Mouse (Mus musculus) limb, embryonic 14.5 days (tissue): ENCODE results near the gene Krba1. TPM values are rescaled to one million over a fixed set of nuclear protein-coding genes. Genes with fewer than 3 reads are reported as not detected.

Experiments used
- ATAC-seq: fragments of 200-750 bp; cut with Nextera tagmentation; 2 replicates; pipeline ENCODE4 v1.8.0; 2017; ENCODE audit warnings: low read depth, moderate number of reproducible peaks, moderate TSS enrichment; ENCODE audit not compliant: low FRiP score
- DNase-seq: peaks from one replicate; pipeline ENCODE4 v3.0.0-alpha.2; 2015; ENCODE audit warnings: low spot score
- H3K27ac ChIP-seq: fragments of 300-500 bp; sonication (generic); replicated peaks from 2 replicates; pipeline ENCODE4 v1.5.1; 2014; ENCODE audit warnings: low read depth, mild to moderate bottlenecking, low read length, moderate library complexity, mixed read lengths
- H3K27me3 ChIP-seq: fragments of 300-500 bp; sonication (generic); 2 replicates; pipeline ENCODE4 v1.6.1; 2014; ENCODE audit warnings: low read length, mixed read lengths; ENCODE audit not compliant: control insufficient read depth, insufficient read depth
- H3K36me3 ChIP-seq: fragments of 300-500 bp; sonication (generic); 2 replicates; pipeline ENCODE4 v1.6.1; 2014; ENCODE audit warnings: mild to moderate bottlenecking, low read length, moderate library complexity, mixed read lengths; ENCODE audit not compliant: control insufficient read depth, insufficient read depth
- H3K4me1 ChIP-seq: fragments of 300-500 bp; sonication (generic); 2 replicates; pipeline ENCODE4 v1.6.1; 2014; ENCODE audit warnings: antibody characterized with exemption, low read length, mixed read lengths; ENCODE audit not compliant: control insufficient read depth, insufficient read depth
- H3K4me2 ChIP-seq: fragments of 300-500 bp; sonication (generic); replicated peaks from 2 replicates; pipeline ENCODE4 v1.6.1; 2014; ENCODE audit warnings: low read depth, mild to moderate bottlenecking, low read length, moderate library complexity; ENCODE audit not compliant: severe bottlenecking
- H3K4me3 ChIP-seq: fragments of 300-500 bp; sonication (generic); replicated peaks from 2 replicates; pipeline ENCODE4 v1.5.1; 2014; ENCODE audit warnings: low read length
- H3K9ac ChIP-seq: fragments of 300-500 bp; sonication (generic); 2 replicates; pipeline ENCODE4 v1.6.1; 2014; ENCODE audit warnings: mild to moderate bottlenecking, low read depth, low read length, moderate library complexity; ENCODE audit not compliant: severe bottlenecking
- H3K9me3 ChIP-seq: fragments of 300-500 bp; sonication (generic); 2 replicates; pipeline ENCODE4 v1.6.1; 2016; ENCODE audit warnings: low read length; ENCODE audit not compliant: control insufficient read depth
- POLR2A ChIP-seq: fragments of 200-500 bp; IDR thresholded peaks from 2 replicates; pipeline ENCODE4 v1.8.0; 2012; ENCODE audit warnings: inconsistent platforms, mild to moderate bottlenecking, moderate library complexity, borderline replicate concordance; ENCODE audit not compliant: insufficient read depth, insufficient read length; ENCODE audit errors: extremely low read depth
- WGBS: fragments of 180-500 bp; shearing (Covaris S2); extraction: QIAGEN DNeasy Blood & Tissue Kit; methylation state at CpG from one replicate; pipeline ENCODE4 v1.1.7; 2014; 5-methylcytosine and 5-hydroxymethylcytosine counted together
- polyA plus RNA-seq, 2 experiments: library from polyadenylated mRNA; depleted of rRNA in 1 of 2; stranded (reverse) in 1 of 2; unstranded in 1 of 2; fragments of >200 nt; fragmentation: Nextera tagmentation in 1 of 2; extraction: Ambion mirVana in 1 of 2; gene quantifications; 2 replicates each; pipeline versions ENCODE4 v1.2.1 to v1.2.3; 2012 to 2014

Gene Krba1
- polyA plus RNA-seq, 2 experiments, result 22.1 to 39.1 TPM

DNA sequence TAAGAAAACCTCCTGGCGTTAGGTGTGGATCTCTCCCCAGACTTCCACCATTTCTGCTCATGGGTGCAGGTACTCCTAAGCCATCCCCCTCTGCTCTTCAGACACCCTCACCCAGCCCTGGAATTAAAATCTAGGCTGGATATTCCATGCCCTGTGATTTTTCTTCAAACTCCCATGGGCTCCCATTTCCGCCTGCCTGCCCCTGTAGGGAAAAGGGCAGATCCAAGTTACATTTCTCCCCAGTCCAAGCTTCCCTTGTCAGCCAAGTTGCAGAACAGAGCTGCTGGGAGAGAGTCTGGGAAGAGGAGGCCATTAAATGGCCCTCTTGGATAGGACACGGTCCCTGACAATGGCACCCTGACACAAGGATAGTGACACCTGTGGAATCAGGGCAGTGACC, 50.9 kb downstream of the Krba1 start:
- Histone ChIP-seq H3K9ac (peak overlapping the region; percentile 89), H3K36me3 (peaks cover 15% of the 10 kb centered on the region), H3K4me1 (peaks cover 22% of the 10 kb centered on the region), H3K4me3 (peak overlapping the region; percentile 89), H3K4me2 (peak overlapping the region; percentile 74), H3K9me3 (no peaks in the 10 kb centered on the region), H3K27ac (peak overlapping the region; percentile 91; the same call in 1 of the 2 replicates), H3K27me3 (no peaks in the 10 kb centered on the region)
- DNase-seq (no peak), ATAC-seq (no peak)
- 30% methylated on average over 3 of the region's 3 CpGs for WGBS
- TF ChIP-seq POLR2A, result no peak

DNA sequence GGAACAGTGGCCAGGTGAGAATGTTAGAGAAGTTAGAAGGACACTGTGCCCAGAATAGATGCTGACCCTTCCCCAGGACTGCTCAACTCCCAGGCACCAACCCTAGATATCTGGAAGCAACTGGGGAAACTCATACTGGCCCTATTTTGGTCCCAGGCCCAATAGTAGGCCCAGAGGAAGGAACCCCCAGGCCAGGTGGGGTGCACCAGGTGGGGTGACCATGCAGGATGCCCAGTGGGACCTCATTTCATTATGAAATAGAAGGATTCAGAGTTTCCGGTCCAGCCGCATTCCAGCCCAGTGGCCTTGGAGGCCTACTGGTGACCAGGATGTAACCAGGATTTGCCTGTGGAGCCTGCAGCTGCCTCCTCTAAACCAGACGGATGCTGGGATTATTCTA, 51.5 kb downstream of the Krba1 start:
- Histone ChIP-seq H3K36me3 (peaks cover 8% of the 10 kb centered on the region), H3K27me3 (no peaks in the 10 kb centered on the region), H3K9ac (no peak overlapping the region), H3K9me3 (no peaks in the 10 kb centered on the region), H3K4me2 (no peak overlapping the region), H3K4me1 (peaks cover 19% of the 10 kb centered on the region), H3K4me3 (no peak overlapping the region), H3K27ac (no peak overlapping the region)
- DNase-seq (no peak), ATAC-seq (no peak)
- WGBS, result 64% methylated on average over 3 of the region's 3 CpGs
- no peak for TF ChIP-seq POLR2A

DNA sequence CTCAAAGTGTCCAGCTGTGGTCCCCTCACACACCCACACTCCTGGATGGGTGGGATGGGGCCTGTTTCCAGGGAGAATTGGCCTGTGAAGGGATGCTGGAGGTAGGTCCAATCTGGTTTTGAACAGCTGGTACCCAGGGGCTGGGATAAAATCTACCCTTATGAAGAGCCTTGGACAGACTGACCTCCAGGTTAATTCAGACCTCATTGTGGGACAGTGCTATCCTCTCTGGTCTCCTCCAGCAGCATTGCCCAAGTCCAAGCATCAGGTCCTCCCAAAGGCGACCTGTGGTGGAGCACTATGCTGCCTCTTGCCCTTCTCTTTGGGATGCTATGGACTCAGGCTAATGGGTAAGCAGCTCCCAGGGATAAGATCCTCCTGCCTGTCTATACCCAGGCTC, 52.5 kb downstream of the Krba1 start, which contains the start of gene Sspo:
Sspo (plus strand) TSS at position 301 of the 400 bp plus-strand sequence.
- 81% methylated on average over 1 of the region's 1 CpGs for WGBS
- Histone ChIP-seq H3K9ac (no peak within 1 kb of the TSS), H3K4me3 (no peak within 1 kb of the TSS), H3K9me3 (no peaks in the 10 kb centered on the region), H3K27ac (no peak within 1 kb of the TSS), H3K4me1 (peaks cover 17% of the 10 kb centered on the region), H3K4me2 (no peak within 1 kb of the TSS), H3K36me3 (no peaks in the 10 kb centered on the region), H3K27me3 (no peaks in the 10 kb centered on the region)
- DNase-seq (no peak), ATAC-seq (no peak)
- no peak for TF ChIP-seq POLR2A

DNA sequence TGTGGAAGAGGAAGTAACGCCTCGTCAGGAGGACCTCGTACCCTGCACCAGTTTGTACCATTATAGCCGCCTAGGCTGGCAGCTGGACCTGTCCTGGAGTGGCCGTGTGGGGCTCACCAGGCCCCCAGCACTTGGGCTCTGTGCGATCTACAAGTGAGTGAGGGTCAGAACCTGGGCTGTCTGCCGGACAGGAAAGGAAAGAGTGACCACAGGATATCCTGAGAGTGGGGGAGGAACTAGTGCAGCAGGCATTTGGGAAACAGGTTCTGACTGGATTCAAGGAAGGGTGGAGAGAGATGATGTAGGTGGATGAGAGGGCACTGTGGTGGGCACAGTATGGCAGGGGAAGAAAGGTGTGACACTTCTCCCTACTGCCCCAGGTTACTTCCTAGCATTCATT, 53.1 kb downstream of the Krba1 start:
- ATAC-seq (no peak), DNase-seq (no peak)
- no peak overlapping the region for H3K4me2 ChIP-seq
- no peak overlapping the region for H3K9ac ChIP-seq
- H3K4me1 ChIP-seq, result peaks cover 11% of the 10 kb centered on the region
- TF ChIP-seq POLR2A, result no peak
- no peak overlapping the region for H3K4me3 ChIP-seq
- H3K36me3 ChIP-seq, result no peaks in the 10 kb centered on the region
- no peaks in the 10 kb centered on the region for H3K27me3 ChIP-seq
- no peak overlapping the region for H3K27ac ChIP-seq
- WGBS, result 67% methylated on average over 7 of the region's 7 CpGs
- H3K9me3 ChIP-seq, result no peaks in the 10 kb centered on the region

DNA sequence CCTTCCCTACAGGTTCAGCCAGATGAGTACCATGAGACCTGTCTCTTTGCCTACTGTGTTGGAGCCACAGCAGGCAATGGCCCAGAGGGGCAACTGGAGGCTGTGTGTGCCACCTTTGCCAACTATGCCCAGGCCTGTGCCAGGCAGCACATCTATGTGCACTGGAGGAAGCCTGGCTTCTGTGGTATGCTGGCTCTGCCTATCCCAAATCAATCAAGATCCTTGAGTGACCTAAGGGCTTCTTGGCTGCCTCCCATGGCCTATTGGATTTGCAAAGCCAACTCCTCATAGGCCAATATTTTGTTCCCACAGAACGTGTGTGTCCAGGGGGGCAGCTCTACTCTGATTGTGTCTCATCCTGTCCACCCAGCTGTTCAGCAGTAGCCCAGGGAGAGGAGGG, 56.8 kb downstream of the Krba1 start:
- no peaks in the 10 kb centered on the region for H3K27me3 ChIP-seq
- no peaks in the 10 kb centered on the region for H3K36me3 ChIP-seq
- no peaks in the 10 kb centered on the region for H3K9me3 ChIP-seq
- WGBS, result 67% methylated on average over 1 of the region's 1 CpGs
- DNase-seq (no peak), ATAC-seq (no peak)
- no peak overlapping the region for H3K27ac ChIP-seq
- no peak overlapping the region for H3K4me2 ChIP-seq
- H3K9ac ChIP-seq, result no peak overlapping the region
- no peak for TF ChIP-seq POLR2A
- H3K4me3 ChIP-seq, result no peak overlapping the region
- no peaks in the 10 kb centered on the region for H3K4me1 ChIP-seq

DNA sequence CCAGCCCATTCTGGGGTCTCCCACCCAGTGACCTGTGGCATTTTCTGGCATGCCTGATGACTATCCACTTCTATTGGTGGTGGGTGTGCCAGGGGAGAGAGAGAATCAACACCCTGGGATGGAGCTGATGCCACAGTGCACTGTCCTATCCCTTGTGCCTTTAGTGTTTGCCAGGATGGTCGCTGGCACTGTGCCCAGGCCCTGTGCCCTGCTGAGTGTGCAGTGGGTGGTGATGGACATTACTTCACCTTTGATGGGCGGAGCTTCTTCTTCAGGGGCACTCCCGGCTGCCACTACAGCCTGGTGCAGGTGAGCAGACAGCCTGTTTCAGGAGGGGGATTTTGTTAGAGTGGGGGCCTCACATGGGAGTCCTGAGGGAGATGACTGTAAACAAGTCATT, 57.4 kb downstream of the Krba1 start:
- no peak for TF ChIP-seq POLR2A
- ATAC-seq (no peak), DNase-seq (no peak)
- no peak overlapping the region for H3K9ac ChIP-seq
- no peaks in the 10 kb centered on the region for H3K36me3 ChIP-seq
- no peak overlapping the region for H3K27ac ChIP-seq
- no peaks in the 10 kb centered on the region for H3K4me1 ChIP-seq
- no peak overlapping the region for H3K4me2 ChIP-seq
- H3K27me3 ChIP-seq, result no peaks in the 10 kb centered on the region
- no peak overlapping the region for H3K4me3 ChIP-seq
- no peaks in the 10 kb centered on the region for H3K9me3 ChIP-seq
- WGBS, result 72% methylated on average over 3 of the region's 3 CpGs
